Mouse (Mus musculus) gastrocnemius, adult 8-10 months (tissue): Measurements from ENCODE around the gene Trnt1. TPM values are rescaled to one million over a fixed set of nuclear protein-coding genes. Genes with fewer than 3 reads are reported as not detected.

Experiments
- DNase-seq, 2 experiments: peaks; one replicate each; pipeline ENCODE4 v3.0.0; 2022; ENCODE audit warnings: low spot score in 2 of 2
- total RNA-seq, 4 experiments: library from RNA; stranded (reverse); gene quantifications; 2 replicates each; pipeline ENCODE4 v1.2.4; 2022

Gene Trnt1
- 10 to 100 TPM; 18.1 to 26.2 (median 21.5) TPM for total RNA-seq

- peak; percentile 94 to 97 for DNase-seq
Observed at GRCm38 (mm10) chr6:106768640-106769289, at the start of gene Trnt1. Gene Trnt1, plus strand, starts transcription at chr6:106769120.

GRCm38 (mm10) chr6:106725642-106726041 lies 43.3 kb upstream of the Trnt1 start:
- DNase-seq, result no peak

DNA sequence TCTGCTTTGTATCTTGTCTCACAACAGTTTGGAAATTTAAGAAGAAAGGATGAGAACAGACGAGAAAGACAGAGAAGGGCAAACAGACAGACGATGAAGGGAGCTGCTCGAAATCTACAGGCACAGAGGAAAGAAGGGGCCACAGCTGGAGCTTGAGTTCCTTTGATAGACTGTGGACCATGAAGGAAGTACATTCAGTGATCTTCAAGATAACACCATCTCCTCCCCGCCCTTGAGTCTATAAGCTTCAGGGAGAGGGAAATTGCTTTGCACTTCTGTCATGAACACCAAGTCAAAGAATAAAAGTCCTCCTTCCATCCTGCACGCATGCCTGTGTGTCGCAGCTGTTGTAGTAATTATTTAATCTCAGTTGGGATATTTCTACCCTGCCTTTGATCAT lies 42.8 kb upstream of the Trnt1 start:
- DNase-seq, result no peak

DNA sequence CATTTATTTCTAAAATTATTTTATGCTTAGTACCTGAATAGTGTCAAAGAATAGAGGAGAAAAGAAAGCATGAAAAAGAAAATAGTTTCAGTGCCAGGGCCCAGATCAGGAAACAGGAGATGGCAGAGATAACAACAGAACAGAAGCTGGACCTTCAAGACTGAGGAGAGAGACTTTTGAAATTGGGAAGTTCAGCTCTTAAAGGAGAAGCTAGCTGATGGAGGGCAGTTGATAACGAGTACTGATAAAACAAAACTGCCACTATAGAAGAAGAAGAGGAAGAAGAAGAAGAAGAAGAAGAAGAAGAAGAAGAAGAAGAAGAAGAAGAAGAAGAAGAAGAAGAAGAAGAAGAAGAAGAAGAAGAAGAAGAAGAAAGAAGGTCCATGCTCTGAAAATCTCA lies 41.2 kb upstream of the Trnt1 start:
- DNase-seq, result no peak

GRCm38 (mm10) chr6:106729682-106730314 lies 39.1 kb upstream of the Trnt1 start:
- no peak for DNase-seq

GRCm38 (mm10) chr6:106732563-106732962 lies 36.4 kb upstream of the Trnt1 start:
- no peak for DNase-seq

GRCm38 (mm10) chr6:106738229-106738628 lies 30.7 kb upstream of the Trnt1 start:
- no peak for DNase-seq

DNA sequence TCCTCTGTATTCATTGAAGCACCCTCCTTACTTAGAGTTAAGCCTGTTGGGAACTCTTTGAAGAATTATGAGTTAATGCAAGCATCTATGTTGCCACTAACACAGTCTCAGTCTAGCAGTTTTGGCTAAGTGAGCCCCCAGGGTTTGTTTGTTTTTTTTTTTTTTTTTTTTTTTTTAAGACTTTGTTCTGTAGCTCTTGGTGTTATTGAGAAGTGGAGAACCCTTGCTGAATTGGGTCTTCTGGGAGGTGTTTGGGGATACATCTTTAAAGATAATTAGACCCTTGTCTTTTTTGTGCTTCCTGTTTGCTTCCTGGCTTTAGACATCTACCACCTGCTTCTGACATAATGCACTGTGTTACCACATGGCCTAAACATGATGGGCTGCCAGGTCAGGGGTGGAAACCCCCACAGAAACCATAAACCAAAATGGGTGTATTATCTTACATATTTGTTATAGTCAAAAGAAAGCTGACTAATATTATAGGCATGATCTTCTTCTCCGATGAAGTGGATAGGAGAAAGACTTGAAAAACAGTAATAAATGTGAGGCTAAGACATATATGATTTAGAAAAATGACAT lies 28.6 kb upstream of the Trnt1 start:
- no peak for DNase-seq

DNA sequence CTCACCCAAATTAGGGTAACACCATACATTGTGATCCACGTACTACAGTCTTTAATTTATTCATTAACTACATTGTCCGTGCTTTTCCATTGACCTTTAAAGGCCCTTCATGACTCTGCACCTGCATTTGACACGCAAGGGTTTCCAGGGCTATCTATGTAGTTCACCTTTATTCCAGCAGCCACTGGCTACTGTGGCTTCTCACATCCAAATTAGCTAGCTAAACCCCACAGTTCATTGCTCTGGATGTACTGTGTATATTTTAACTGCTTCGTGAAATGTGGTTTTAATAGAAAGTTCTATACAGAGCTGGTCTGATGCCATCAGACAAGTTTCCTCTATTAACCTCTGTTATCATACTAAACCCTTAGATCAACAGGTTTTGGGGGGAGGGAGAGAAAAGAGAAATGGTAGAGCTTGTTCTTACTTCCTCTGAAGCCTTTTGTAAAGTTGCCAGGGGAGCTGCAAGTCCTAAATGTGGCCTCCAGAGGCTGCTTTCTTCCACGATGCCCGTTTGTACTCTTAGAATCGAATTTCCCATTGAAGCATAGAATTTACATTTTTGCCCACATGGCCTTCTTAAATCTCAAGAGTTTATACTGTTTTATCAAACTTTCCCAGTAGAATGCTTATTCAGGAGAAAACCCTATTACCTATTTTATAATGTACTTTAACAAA lies 25.2 kb upstream of the Trnt1 start:
- no peak for DNase-seq

DNA sequence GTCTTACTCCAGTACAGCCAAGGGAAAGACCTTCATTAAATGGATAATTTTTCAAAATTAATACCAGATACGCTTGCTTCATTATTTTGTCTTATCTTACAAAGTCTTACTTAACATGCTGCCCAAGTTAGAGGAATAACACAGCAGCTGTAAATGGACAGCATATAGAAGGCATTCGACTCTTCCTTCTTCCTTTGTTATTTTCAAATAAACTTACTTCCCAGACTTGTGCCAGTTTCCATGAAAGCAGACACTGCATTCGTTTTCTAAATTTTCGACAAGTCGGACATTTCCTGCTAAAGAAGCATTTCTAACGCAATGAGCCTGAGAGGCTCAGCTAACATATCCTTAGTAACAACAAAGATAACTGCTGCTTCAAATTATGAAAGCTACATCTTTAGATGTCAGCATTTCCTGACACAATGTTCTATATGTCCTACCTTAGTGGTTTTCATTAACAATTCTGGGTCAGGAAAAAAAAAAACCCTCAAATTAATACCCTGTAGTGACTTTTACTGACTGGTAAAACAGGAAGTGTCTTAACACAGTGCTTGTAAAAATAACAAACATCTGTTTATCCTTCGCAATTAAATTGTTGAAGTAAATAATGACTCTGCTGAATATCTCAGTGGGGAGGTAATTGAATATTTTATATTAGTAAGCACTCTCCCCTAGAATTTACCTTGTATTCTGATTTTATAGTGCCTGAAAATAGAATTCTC lies 23.1 kb upstream of the Trnt1 start:
- no peak for DNase-seq

- no peak for DNase-seq
Observed at GRCm38 (mm10) chr6:106747251-106747650, 21.7 kb upstream of the Trnt1 start.

DNA sequence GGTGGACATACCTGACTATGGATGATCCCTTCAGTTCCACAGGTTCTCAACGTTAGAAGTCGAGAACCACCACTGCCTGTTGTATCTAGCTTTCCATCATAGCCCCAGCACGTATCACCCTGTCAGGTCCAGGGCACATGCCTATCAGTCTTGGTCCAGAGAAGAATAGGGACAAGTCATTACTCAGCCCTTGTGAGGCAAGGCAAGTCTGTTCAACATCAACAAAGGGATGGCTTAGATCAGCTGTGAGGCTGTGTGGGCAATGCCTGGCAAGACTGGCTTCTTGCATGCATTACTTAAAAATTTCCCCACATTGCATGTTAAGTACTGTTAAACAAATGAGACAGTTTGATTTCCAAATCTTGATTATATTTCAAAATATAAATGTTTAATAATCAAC lies 21.1 kb upstream of the Trnt1 start:
- DNase-seq, result no peak

- no peak for DNase-seq
Observed at GRCm38 (mm10) chr6:106748887-106749388, 20.0 kb upstream of the Trnt1 start, which contains the start of gene Il5ra. Gene Il5ra, minus strand, starts transcription at chr6:106749037.

GRCm38 (mm10) chr6:106750291-106750690 lies 18.6 kb upstream of the Trnt1 start:
- no peak for DNase-seq

DNA sequence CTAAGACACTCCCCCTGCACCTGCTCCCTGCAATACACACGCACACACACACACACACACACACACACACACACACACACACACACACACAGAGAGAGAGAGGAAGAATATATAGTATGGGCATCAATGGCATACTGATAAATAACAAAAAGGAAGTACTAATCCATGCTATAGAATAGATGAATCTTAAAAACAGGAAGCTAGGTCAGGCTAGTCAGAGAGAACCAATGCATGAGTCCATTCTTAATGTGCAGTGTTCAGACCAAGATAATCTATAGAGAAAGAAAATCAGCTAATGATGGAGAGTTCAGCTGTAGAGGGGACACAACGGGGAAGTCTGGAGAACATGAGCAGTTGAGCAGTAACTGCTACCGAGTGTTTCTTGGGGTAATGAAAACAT lies 10.6 kb upstream of the Trnt1 start:
- DNase-seq, result no peak

GRCm38 (mm10) chr6:106760473-106761218 lies 8.3 kb upstream of the Trnt1 start:
- no peak for DNase-seq

- DNase-seq, result no peak
Observed at GRCm38 (mm10) chr6:106761486-106761885, 7.4 kb upstream of the Trnt1 start.

- DNase-seq, result no peak
Observed at GRCm38 (mm10) chr6:106765892-106766291, 3.0 kb upstream of the Trnt1 start.

- DNase-seq, result no peak
Observed at GRCm38 (mm10) chr6:106766774-106767173, 2.1 kb upstream of the Trnt1 start.

GRCm38 (mm10) chr6:106769290-106769866 lies 458 bp downstream of the Trnt1 start:
- DNase-seq, result no peak
